Mouse (Mus musculus) kidney, postnatal 4 days (tissue): ENCODE results near the gene Tmem234.
A peak's percentile ranks its signal among the peaks of the same experiment; 100 is the strongest.

Experiments
- DNase-seq, 2 experiments: peaks; one replicate each; pipeline ENCODE4 v3.0.0; 2021; ENCODE audit warnings: mixed read lengths in 2 of 2

The Tmem234 gene

DNA sequence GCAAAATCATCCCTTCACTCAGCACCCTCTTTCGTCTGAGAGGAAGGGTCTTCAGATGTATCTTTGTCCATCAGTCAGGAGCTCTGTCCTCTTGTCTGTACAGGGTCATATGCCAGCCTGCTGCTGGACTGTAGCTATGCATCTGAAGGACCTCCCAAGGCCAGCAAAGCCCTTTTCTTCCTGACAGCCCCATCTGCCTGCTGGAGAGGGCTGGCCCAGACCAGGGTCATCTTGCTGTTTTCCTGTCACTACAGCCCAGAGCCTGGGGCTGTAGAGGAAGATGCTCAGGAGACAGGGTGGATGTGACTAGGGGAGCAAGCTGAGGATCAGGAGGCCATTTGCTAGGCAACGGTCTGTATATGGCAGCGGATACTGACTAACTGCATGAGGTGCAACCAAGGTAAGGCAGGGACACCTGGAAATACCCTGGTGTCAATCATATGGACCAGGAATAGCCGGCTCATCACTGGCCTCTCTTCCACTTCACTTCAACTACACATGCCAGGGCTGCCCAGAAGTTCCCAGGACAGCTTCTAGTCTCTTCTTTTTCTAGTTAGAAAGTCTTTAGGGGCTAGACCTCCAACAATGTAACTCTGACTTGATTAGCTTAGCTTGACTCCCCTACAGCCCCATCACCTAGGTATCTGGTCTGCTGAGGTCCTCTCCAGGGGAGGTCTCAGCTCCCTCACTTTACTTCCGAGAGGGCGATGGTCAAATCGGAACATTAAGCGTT is 22.5 kb downstream of the Tmem234 start:
- no peak for DNase-seq

- DNase-seq, result peak; percentile 55 to 69
Measured at GRCm38 (mm10) chr4:129623681-129624091, 23.2 kb downstream of the Tmem234 start, which contains the start of gene Ccdc28b. Gene Ccdc28b (minus strand): TSS chr4:129623947.

DNA sequence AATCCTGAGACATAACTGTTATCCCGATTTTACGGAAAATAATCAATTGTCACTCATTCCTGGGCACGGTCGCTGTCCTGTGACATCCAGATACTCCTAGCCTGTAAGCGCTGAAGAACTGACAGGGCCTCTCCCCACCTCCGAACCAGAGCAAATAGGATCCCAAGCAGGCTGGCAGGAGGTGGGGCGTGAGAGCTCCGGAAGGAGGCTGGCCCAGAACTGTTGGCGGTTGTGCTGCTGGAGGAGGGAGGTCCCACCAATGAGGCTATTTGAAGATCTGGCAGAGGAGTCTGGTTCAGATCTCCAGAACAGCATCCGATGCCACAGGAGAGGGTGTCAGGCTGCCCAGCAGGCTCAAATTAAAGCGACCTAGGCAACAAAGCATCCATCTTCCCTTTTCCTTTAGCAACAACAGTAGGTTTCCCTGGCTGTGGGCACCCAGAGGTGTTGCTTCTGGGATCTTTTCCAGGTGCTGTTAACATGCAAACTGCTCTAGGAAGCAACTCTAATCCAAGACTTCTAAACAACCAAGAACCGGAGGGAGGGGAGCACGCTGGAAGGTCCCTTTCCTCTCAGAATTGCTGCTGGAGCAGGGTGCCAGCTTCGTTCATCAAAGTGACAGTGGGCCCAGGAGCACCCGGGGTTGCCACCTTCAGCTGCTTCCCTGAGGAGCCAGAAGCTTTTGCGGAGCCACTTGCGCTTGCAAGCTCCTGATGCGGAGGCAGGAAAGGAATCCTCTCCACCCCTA is 24.0 kb downstream of the Tmem234 start:
- DNase-seq, result peak; percentile 80 to 90

- DNase-seq, result peak; percentile 73 to 76
Measured at GRCm38 (mm10) chr4:129625029-129625370, 24.5 kb downstream of the Tmem234 start.

- no peak for DNase-seq
Measured at GRCm38 (mm10) chr4:129625496-129625895, 25.0 kb downstream of the Tmem234 start.

GRCm38 (mm10) chr4:129626035-129626434 is 25.6 kb downstream of the Tmem234 start:
- DNase-seq, result no peak

DNA sequence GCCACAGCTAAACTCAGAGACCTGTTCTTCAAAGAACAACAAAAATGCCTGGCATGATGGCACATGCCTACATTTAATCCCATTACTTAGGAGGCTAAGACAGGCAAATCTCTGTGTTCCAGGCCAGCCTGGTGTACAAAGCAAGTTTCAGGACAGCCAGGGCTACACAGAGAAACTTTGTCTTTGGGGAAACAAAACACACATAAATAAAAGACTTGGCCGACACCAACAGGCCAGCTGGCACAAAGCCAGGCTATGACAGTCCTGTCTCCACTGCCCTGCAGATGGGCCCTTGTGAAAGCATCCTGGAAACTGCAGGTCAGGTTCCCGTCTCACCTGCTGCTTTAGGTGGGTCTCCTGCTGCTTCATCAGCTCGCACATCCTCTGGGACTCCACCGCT is 30.5 kb downstream of the Tmem234 start:
- DNase-seq, result peak; percentile 51 to 59

DNA sequence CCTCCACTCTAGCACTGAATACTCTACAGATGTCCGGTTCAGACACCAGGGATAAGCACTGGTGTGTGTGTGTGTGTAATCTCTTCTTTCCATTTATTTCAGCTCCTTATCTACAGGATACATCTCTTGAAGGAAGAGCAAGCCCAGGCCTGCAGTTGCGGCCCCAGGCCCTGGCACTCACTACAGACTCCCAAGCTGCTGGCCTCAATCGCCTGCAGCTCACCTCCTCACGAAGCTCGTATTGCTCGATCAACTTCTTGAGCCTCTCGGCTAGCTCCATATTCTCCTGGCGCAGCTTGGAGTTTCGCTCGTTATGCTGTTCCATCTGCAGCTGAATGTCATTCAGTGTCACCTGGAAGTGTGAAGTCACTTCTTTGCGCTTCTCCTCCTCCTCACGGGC is 31.4 kb downstream of the Tmem234 start:
- DNase-seq, result no peak

- DNase-seq, result no peak
Measured at GRCm38 (mm10) chr4:129633852-129634251, 33.4 kb downstream of the Tmem234 start.

- DNase-seq, result no peak
Measured at GRCm38 (mm10) chr4:129639221-129639620, 38.8 kb downstream of the Tmem234 start.

DNA sequence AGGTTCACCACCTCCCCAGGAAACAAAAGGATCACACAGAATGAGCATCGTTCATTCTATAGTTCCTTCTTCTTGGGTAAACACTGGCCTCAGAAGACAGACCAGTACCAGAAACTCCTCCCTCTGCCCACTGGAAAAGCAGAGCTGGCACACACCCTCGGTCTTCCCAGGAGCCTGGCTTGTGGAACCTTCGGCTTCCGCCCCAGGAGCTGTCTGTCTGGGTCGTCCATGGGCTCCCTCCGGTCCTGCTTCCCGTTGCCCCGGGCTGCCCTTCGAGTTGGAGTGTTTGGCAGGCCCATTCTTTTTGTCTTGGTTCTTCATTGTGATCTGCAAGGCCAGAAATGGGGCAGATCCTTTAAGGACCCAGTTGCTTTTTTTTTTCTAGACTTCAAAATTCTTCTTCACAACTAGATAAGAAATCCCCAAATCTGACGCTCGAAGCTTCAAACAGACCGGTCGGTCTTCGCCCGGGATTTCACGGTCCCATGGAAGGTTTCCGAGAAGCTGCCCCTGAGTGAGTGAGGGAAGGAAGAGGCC is 39.7 kb downstream of the Tmem234 start:
- DNase-seq, result peak; percentile 43 to 69

GRCm38 (mm10) chr4:129640638-129641467 is 40.4 kb downstream of the Tmem234 start, which contains the start of gene Txlna:
Gene Txlna (minus strand): TSS chr4:129641065.
- DNase-seq, result peak; percentile 97 to 98

DNA sequence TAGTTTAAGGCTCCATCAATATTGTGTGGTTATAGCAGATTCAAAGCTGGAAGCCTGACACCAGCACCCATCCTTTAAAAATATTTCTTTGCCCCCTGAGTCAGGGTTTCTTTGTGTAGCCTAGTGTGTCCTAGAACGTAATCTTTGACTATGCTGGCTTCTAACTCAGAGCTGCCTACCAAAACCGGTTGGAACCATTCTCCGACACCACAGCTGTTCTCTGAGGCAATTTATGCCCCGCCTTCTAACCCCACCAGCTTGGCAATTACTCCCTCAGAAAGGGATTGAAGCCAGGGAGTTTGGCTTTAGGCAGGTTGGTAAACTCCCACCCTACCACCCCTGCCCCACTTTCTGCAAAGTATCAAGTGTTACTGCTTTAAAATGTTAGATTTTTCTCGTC is 41.3 kb downstream of the Tmem234 start:
- peak in 1 of 2 experiments; percentile 22 for DNase-seq

DNA sequence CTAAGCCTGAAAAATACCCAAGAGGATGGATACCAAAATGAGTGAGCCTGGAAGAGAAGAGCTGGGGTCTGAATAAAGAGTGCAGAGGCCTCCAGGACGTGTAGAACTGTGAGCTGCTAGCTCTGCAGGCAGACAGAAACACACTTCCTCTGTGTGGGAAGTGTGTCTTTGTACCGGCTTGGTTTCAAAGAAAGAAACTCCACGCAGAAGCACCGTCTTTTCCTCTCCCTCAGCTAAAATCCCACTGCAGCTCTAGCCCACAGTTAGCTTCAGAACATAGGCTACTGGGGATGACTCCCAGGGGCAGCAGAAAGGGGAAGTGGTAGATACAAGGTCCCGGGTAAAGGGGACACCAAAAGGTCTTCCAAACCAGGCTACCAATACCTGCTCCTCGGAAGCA is 44.7 kb downstream of the Tmem234 start:
- no peak for DNase-seq

DNA sequence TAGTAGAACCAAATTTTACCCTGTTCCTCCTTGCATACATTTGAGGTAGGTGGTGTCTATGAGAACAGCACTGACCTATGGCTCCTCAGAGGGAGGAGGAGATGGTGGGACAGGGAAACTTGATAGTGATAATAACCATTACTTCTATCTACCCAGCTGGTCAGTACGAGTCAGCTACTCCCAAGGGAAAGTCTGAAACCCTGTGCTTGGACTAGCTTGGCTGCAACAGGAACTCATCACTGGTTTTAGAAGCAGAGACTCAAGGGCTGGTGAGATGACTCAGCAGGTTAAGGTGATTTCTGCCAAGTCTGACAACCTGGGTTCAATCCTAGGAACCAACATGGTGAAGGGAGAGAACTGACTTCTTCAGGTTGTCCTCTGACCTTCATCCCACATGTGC is 48.2 kb downstream of the Tmem234 start:
- no peak for DNase-seq

- DNase-seq, result no peak
Measured at GRCm38 (mm10) chr4:129650359-129650758, 49.9 kb downstream of the Tmem234 start.

- no peak for DNase-seq
Measured at GRCm38 (mm10) chr4:129654770-129655169, 54.3 kb downstream of the Tmem234 start.

GRCm38 (mm10) chr4:129661584-129661983 is 61.1 kb downstream of the Tmem234 start:
- DNase-seq, result no peak

- DNase-seq, result no peak
Measured at GRCm38 (mm10) chr4:129662255-129662813, 61.9 kb downstream of the Tmem234 start.

- peak; percentile 62 to 75 for DNase-seq
Measured at GRCm38 (mm10) chr4:129671491-129672082, 71.1 kb downstream of the Tmem234 start.

DNA sequence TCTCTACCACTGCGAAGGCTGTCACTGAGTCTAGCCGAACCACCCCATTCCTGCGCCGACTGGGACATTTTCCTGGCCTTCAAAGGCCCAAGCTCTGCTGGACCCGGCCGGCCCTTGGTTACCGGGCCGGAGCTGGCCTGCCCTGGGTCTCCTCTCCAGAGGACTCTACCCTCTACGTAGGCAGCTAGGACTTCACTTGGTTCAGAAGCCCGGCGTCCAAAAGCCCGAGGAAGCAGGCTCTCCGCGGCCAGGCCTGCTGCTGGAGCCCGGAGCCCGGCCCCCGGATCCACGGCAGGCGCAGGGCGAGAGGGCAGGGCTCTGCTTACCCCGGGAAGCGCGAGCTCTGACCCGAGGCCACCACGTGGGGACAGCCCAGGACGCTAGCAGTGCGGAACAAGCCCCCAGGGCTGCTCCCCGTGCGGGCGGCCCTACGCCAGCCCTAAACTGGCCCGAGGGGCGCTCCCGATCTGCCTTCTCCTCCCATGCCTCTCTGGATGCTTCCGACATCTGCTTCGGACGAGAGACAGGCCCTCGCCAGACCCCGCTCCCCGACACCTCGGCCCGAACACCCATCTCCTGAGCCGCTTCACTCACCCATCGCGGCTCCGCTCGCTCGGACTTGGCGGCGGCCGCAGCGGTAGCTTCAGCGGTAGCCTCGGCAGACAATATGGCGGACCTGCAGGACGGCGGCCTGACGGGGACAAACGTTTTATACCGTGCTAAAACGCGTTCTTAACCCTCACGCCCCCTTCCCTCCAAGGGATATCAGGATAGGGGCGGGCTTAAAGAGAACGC is 71.8 kb downstream of the Tmem234 start, which contains the start of gene Kpna6:
Gene Kpna6, minus strand, starts transcription at position 685 of the 795 bp plus-strand sequence.
- peak; percentile 93 to 95 for DNase-seq
